Mouse (Mus musculus) intestine, embryonic 14.5 days (tissue): ENCODE measurements at regions not wholly inside any gene's neighbourhood (a gene's known extent, or its start where the extent isn't known, plus 50 kb on each side); places are given as distances from the start of the nearest gene placed in this dataset.

Experiments used
- ATAC-seq: fragments of 200-750 bp; cut with Nextera tagmentation; replicated peaks from 2 replicates; pipeline ENCODE4 v1.8.0; 2017; ENCODE audit warnings: low read depth, moderate number of reproducible peaks, moderate TSS enrichment, moderate library complexity; ENCODE audit not compliant: low FRiP score, low TSS enrichment
- DNase-seq: peaks from one replicate; pipeline ENCODE4 v3.0.0-alpha.2; 2018; ENCODE audit warnings: low spot score
- H3K27ac ChIP-seq: fragments of 300-500 bp; sonication (generic); 2 replicates; pipeline ENCODE4 v1.5.1; 2014; ENCODE audit warnings: low read depth, mild to moderate bottlenecking, control low read depth
- H3K27me3 ChIP-seq: fragments of 300-500 bp; sonication (generic); replicated peaks from 2 replicates; pipeline ENCODE4 v1.6.1; 2014; ENCODE audit warnings: low read length, control low read depth; ENCODE audit not compliant: control insufficient read depth, insufficient read depth
- H3K36me3 ChIP-seq: fragments of 300-500 bp; sonication (generic); 2 replicates; pipeline ENCODE4 v1.6.1; 2014; ENCODE audit warnings: low read length, control low read depth; ENCODE audit not compliant: control insufficient read depth, insufficient read depth
- H3K4me1 ChIP-seq: fragments of 300-500 bp; sonication (generic); replicated peaks from 2 replicates; pipeline ENCODE4 v1.6.1; 2014; ENCODE audit warnings: low read length, control low read depth, mixed read lengths; ENCODE audit not compliant: control insufficient read depth, insufficient read depth
- H3K4me2 ChIP-seq: fragments of 300-500 bp; sonication (generic); 2 replicates; pipeline ENCODE4 v1.6.1; 2014; ENCODE audit warnings: low read length
- H3K4me3 ChIP-seq: fragments of 300-500 bp; sonication (generic); 2 replicates; pipeline ENCODE4 v1.5.1; 2014; ENCODE audit warnings: low read depth, low read length, control low read depth, mixed read lengths
- H3K9ac ChIP-seq: fragments of 300-500 bp; sonication (generic); 2 replicates; pipeline ENCODE4 v1.6.1; 2014; ENCODE audit warnings: mild to moderate bottlenecking, low read length
- H3K9me3 ChIP-seq: fragments of 300-500 bp; sonication (generic); 2 replicates; pipeline ENCODE4 v1.6.1; 2016; ENCODE audit warnings: low read length, control low read depth; ENCODE audit not compliant: control insufficient read depth
- WGBS: fragments of 180-500 bp; shearing (Covaris S2); extraction: QIAGEN DNeasy Blood & Tissue Kit; methylation state at CpG from one replicate; pipeline ENCODE4 v1.1.7; 2014; 5-methylcytosine and 5-hydroxymethylcytosine counted together

DNA sequence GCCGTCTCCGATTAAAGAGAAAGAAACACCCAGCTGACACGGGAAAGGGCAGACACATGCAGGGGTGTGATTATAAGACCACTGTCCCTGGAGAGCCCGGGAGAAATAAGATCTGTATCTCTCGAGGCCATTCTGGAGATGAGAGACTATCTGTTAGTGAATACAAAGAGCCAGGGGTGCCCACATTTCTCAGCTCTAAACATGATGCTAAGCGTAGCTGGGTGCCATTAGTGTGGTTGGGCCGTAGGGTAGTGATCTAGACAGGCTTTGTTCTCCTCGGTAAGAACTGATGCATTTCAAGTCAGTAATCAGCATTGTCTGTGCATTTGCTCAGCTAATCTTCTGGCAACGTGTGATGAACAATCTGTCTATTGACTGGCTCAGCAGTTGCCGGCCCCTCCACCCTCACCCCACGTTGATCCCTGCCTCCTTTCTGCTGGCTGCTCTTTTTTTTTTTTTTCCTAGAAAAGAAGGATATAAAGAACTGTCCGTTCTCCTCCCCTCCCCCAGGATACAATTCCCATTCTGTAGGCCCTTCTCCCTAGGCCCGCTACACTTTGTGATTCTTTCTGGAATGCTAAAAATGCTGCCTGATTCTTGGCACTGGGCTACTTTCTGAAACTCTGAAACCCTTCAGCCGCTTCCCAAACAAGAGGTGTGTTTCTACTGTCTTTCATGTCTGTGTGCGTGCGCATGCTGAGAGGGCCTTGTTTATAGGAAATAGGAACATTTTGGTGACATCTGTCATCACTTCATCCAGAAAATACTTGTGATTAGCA lies 492.8 kb upstream of the Cited2 start:
- Histone ChIP-seq H3K27ac (peak overlapping the region; percentile 43), H3K9me3 (no peaks in the 10 kb centered on the region), H3K4me2 (peak overlapping the region; percentile 34), H3K27me3 (no peaks in the 10 kb centered on the region), H3K4me1 (peaks cover 10% of the 10 kb centered on the region), H3K4me3 (no peak overlapping the region), H3K36me3 (no peaks in the 10 kb centered on the region), H3K9ac (no peak overlapping the region)
- ATAC-seq (peak; percentile 40; the same call in 1 of the 2 replicates), DNase-seq (peak; percentile 58)
- WGBS: 15% methylated on average over 16 of the region's 16 CpGs

DNA sequence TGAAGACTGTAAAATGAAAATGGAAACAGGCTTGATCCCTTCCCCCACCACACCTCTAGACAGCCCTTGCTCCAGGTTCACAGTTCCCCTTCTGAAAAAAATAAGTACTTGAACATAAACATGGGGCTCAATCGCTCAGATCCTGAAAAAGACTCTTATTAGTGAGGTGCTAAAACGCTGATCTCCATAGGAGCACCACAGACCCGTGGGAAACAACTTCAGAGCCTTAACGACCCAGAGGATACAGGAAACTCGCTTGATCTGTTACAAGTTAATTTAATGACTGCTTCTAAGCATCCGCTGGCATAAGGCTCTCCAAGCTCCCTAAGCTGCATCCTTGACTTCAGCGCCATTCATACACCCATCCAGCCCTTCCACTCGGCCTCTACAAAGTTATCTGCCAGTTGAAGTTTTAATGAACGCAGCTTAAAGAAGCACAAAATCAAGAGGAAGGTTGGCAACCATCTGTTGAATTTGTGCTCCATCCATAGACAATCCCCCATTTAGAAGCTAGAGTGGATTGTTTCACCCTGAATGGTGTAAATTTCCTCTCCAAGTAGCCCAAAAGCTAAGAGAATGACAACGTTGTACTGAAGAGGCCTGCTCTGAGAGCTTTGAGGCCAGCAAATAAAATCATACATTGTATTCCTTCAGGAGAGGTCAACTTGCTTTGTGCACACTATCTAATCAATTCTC lies 486.9 kb upstream of the Cited2 start:
- H3K9ac ChIP-seq: no peak overlapping the region
- no peak overlapping the region for H3K4me2 ChIP-seq
- no peaks in the 10 kb centered on the region for H3K27me3 ChIP-seq
- H3K27ac ChIP-seq: no peak overlapping the region
- DNase-seq: no peak
- 45% methylated on average over 10 of the region's 10 CpGs for WGBS
- H3K36me3 ChIP-seq: no peaks in the 10 kb centered on the region
- no peaks in the 10 kb centered on the region; the same call in 1 of the 2 replicates for H3K4me1 ChIP-seq
- no peak overlapping the region for H3K4me3 ChIP-seq
- H3K9me3 ChIP-seq: no peaks in the 10 kb centered on the region
- ATAC-seq: no peak

DNA sequence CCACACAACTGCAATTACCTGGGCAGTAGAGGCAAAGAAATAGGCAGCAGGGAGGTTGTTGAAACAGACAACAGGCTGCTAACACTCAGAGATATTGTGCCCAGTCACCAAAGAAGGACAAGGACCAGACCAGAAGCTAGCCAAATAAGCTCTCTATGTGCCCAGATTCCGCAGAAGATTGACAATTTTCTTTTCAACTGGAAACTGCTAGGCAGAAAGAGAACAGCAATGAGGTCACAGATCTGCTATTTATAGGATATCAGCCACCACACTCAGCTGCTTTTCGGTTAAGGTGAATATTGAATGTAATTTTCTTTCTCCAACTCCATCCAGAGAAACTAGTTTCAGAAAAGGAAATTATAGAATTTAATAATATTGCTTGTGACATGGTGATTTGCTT lies 486.3 kb upstream of the Cited2 start:
- DNase-seq (no peak), ATAC-seq (no peak)
- no peaks in the 10 kb centered on the region for H3K36me3 ChIP-seq
- no peak overlapping the region for H3K27ac ChIP-seq
- H3K4me3 ChIP-seq: no peak overlapping the region
- no peak overlapping the region for H3K9ac ChIP-seq
- no peaks in the 10 kb centered on the region for H3K9me3 ChIP-seq
- no peaks in the 10 kb centered on the region for H3K27me3 ChIP-seq
- H3K4me1 ChIP-seq: no peaks in the 10 kb centered on the region; the same call in 1 of the 2 replicates
- 64% methylated on average over 2 of the region's 2 CpGs for WGBS
- H3K4me2 ChIP-seq: no peak overlapping the region

DNA sequence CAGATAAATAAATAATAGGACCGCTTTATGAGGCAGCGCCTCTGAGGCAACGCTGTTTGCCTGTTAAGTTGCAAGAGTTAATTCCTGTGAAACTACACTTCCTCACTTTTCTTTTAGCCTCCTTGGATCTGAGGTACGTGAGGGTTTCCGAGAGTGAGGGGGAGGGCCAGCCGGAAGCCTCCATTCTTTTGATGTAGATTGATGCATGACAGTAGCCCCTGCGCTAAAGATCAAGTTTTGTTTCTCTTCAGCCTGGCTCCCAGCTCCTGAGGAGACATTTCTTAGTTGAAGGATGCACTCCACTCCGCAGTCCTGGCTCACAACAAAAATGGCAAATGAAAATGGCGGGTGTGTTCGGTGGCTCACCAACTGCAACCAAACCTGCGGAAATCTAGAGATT lies 485.6 kb upstream of the Cited2 start:
- Histone ChIP-seq H3K9me3 (no peaks in the 10 kb centered on the region), H3K27me3 (no peaks in the 10 kb centered on the region), H3K4me3 (no peak overlapping the region), H3K4me1 (no peaks in the 10 kb centered on the region; the same call in 1 of the 2 replicates), H3K9ac (no peak overlapping the region), H3K36me3 (no peaks in the 10 kb centered on the region), H3K4me2 (no peak overlapping the region), H3K27ac (no peak overlapping the region)
- ATAC-seq (no peak), DNase-seq (no peak)
- WGBS: 51% methylated on average over 11 of the region's 11 CpGs

DNA sequence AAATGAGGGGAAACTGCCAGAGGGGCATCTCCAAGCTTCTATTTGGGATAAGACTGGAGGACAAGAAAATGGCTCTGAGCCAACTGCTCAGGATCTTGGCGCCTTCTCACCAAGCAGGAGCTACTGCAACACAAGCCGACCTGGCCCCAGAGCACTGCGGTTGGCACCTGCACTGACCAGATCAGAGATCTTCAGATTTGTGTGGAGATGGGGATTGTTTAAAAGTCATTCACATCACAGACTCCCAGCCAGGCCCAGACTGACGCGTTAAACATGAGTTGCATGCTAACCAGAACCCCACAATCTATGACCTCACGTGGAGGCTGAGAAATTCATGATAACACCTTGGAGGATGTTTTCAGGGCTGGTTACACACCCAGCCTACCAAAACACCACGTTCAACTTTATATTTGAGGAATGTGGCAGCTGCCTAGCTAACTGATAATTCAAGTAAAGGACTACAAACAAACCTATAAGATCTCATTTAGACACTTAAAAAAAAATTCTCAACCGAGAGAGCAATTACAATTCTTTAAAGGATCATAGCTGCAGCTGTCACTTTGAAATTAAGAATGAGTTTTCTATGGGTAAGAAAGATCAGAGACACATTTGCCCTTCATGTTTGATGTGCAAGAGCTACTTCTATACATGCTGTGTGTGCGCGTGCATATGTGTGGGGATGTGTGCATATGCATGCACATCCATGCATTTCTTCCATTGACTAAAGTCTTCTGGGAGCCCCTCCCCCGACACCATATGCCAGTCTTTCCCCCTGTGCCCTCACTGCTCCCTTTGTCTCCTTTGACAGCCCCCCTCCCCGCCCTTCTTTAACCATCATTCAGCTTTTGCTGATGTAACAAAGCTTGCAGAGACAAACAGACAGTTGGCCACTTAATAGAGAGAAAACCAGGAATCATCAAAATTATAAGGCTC lies 484.8 kb upstream of the Cited2 start:
- no peaks in the 10 kb centered on the region for H3K27me3 ChIP-seq
- no peak overlapping the region for H3K27ac ChIP-seq
- DNase-seq (no peak), ATAC-seq (no peak)
- H3K9me3 ChIP-seq: no peaks in the 10 kb centered on the region
- no peak overlapping the region for H3K9ac ChIP-seq
- no peak overlapping the region for H3K4me3 ChIP-seq
- 83% methylated on average over 12 of the region's 12 CpGs for WGBS
- no peaks in the 10 kb centered on the region for H3K36me3 ChIP-seq
- H3K4me1 ChIP-seq: no peaks in the 10 kb centered on the region
- no peak overlapping the region for H3K4me2 ChIP-seq

DNA sequence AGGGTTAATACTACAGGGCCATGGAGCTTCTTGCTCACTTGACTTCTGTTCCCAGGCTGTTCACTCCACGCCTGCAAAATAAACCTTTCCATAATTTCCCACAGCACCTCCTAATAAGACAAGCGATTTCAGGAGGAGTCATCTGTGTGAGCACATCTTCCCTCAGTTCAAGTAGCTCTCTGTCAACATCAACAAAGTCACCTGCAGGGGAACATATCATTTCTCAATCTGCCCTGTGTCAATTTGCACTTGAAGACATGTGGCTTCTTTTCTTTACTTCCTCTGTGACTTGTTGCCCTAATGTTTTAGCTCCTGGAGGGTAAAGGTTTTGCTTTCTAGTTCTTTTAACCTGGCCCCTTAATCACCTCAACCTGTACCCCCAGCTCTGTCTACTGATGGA lies 474.7 kb upstream of the Cited2 start:
- WGBS: 43% methylated on average over 2 of the region's 2 CpGs
- no peaks in the 10 kb centered on the region for H3K4me1 ChIP-seq

DNA sequence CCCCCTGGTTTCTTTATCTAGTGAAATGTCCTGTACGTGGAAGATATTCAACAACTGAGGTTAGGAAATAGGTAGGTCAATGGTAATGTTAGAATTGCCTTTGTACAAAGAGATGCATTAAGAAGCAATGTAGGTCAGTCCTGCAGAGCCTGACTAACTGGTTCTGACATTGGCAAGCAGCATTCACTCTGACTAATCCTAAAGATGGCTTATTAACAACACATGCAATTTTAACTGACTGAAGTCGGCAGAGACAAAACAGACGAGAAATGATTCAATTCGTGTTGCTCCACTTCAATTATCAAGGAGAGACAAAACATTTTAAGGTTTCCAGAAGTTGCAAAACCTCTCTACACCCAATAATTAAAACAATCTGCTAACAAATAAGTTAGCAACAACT lies 470.0 kb upstream of the Cited2 start:
- Histone ChIP-seq H3K9me3 (no peaks in the 10 kb centered on the region), H3K27ac (no peak overlapping the region), H3K27me3 (no peaks in the 10 kb centered on the region), H3K4me3 (no peak overlapping the region), H3K9ac (no peak overlapping the region), H3K36me3 (no peaks in the 10 kb centered on the region), H3K4me1 (no peaks in the 10 kb centered on the region), H3K4me2 (no peak overlapping the region)
- 63% methylated on average over 4 of the region's 4 CpGs for WGBS
- ATAC-seq (no peak), DNase-seq (no peak)

More for the DNA sequence above, 474.7 kb upstream of the Cited2 start:
- Histone ChIP-seq H3K27me3 (no peaks in the 10 kb centered on the region), H3K27ac (no peak overlapping the region), H3K4me3 (no peak overlapping the region), H3K9me3 (no peaks in the 10 kb centered on the region), H3K9ac (no peak overlapping the region), H3K4me2 (no peak overlapping the region), H3K36me3 (no peaks in the 10 kb centered on the region)
- no peak for ATAC-seq
- no peak for DNase-seq

DNA sequence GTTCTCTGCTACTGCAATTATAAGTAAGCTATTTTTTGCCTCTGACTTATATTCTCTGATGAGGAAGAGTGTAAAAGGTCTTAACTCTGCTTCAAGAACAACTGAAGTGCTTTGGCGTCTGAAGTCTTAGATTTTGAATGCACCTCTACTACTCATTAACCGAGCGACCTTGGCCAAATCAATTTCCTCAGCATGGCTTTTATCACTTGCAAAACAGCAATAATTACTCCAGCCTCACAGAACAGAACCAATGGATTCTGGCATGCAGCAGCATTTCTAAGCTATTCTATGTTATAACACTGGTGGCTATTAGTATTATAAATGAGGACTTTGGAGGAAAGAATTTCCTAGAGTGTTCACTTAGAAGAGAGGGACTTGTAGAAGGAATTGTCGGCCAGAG lies 462.9 kb upstream of the Cited2 start:
- H3K4me1 ChIP-seq: peaks cover 16% of the 10 kb centered on the region
- no peak overlapping the region for H3K9ac ChIP-seq
- no peak for DNase-seq
- H3K27ac ChIP-seq: no peak overlapping the region
- no peaks in the 10 kb centered on the region for H3K9me3 ChIP-seq
- H3K36me3 ChIP-seq: no peaks in the 10 kb centered on the region
- H3K4me3 ChIP-seq: no peak overlapping the region
- ATAC-seq: no peak
- 41% methylated on average over 4 of the region's 4 CpGs for WGBS
- no peak overlapping the region for H3K4me2 ChIP-seq
- no peaks in the 10 kb centered on the region for H3K27me3 ChIP-seq
